Mouse (Mus musculus) heart, postnatal 0 days (tissue): ENCODE results near the gene Ntn4.

Experiments used
- CTCF ChIP-seq: IDR thresholded peaks from 2 replicates; pipeline ENCODE4 v1.5.1; 2016; ENCODE audit warnings: antibody characterized with exemption, control low read depth, low read depth
- EP300 ChIP-seq: IDR thresholded peaks from 2 replicates; pipeline ENCODE4 v1.6.1; 2016; ENCODE audit warnings: antibody characterized with exemption, low read depth

- TF ChIP-seq CTCF (no peak), EP300 (no peak)
Observed at GRCm38 (mm10) chr10:93697866-93698483, 57.5 kb downstream of the Ntn4 start.
